Mouse (Mus musculus) limb, embryonic 12.5 days (tissue): ENCODE data around the gene Tmem131l. TPM values are rescaled to one million over a fixed set of nuclear protein-coding genes. Genes with fewer than 3 reads are reported as not detected.

Experiments
- ATAC-seq: fragments of 200-750 bp; cut with Nextera tagmentation; 2 replicates; pipeline ENCODE4 v1.8.0; 2017; ENCODE audit warnings: low read depth, moderate TSS enrichment; ENCODE audit not compliant: insufficient number of reproducible peaks, insufficient read depth, low FRiP score, low TSS enrichment
- H3K27ac ChIP-seq: fragments of 300-500 bp; sonication (generic); 2 replicates; pipeline ENCODE4 v1.5.1; 2016; ENCODE audit warnings: mild to moderate bottlenecking, moderate library complexity
- H3K27me3 ChIP-seq: fragments of 300-500 bp; sonication (generic); 2 replicates; pipeline ENCODE4 v1.6.1; 2016; ENCODE audit warnings: mild to moderate bottlenecking, moderate library complexity
- H3K36me3 ChIP-seq: fragments of 300-500 bp; sonication (generic); 2 replicates; pipeline ENCODE4 v1.6.1; 2016; ENCODE audit warnings: mild to moderate bottlenecking, moderate library complexity
- H3K4me1 ChIP-seq: fragments of 300-500 bp; sonication (generic); replicated peaks from 2 replicates; pipeline ENCODE4 v1.6.1; 2016
- H3K4me2 ChIP-seq: fragments of 300-500 bp; sonication (generic); 2 replicates; pipeline ENCODE4 v1.6.1; 2016; ENCODE audit warnings: mild to moderate bottlenecking, moderate library complexity
- H3K4me3 ChIP-seq: fragments of 300-500 bp; sonication (generic); replicated peaks from 2 replicates; pipeline ENCODE4 v1.5.1; 2016; ENCODE audit warnings: mild to moderate bottlenecking
- H3K9ac ChIP-seq: fragments of 300-500 bp; sonication (generic); replicated peaks from 2 replicates; pipeline ENCODE4 v1.6.1; 2016; ENCODE audit warnings: mild to moderate bottlenecking, moderate library complexity
- H3K9me3 ChIP-seq: fragments of 300-500 bp; sonication (generic); 2 replicates; pipeline ENCODE4 v1.6.1; 2016; ENCODE audit warnings: mild to moderate bottlenecking, moderate library complexity
- WGBS: fragments of 180-500 bp; shearing (Covaris S2); methylation state at CpG from one replicate; pipeline ENCODE4 v1.1.7; 2016; 5-methylcytosine and 5-hydroxymethylcytosine counted together
- polyA plus RNA-seq: library from polyadenylated mRNA; unstranded; fragments of >200 nt; fragmentation: Nextera tagmentation; extraction: Ambion mirVana; gene quantifications from 2 replicates; pipeline ENCODE4 v1.2.1, GENCODE M21; 2016

The Tmem131l gene
- polyA plus RNA-seq, 1 experiment from 2014 or later = 72.0 TPM

- Histone ChIP-seq H3K4me3 (no peak overlapping the region), H3K27me3 (no peaks in the 10 kb centered on the region), H3K4me1 (peaks cover 19% of the 10 kb centered on the region), H3K9ac (no peak overlapping the region), H3K36me3 (no peaks in the 10 kb centered on the region), H3K27ac (no peak overlapping the region), H3K9me3 (no peaks in the 10 kb centered on the region), H3K4me2 (no peak overlapping the region)
- no peak for ATAC-seq
- 86% methylated on average over 8 of the region's 8 CpGs for WGBS
These were observed 6.2 kb upstream of the Tmem131l start for GRCm38 (mm10) chr3:84046206-84046605.

DNA sequence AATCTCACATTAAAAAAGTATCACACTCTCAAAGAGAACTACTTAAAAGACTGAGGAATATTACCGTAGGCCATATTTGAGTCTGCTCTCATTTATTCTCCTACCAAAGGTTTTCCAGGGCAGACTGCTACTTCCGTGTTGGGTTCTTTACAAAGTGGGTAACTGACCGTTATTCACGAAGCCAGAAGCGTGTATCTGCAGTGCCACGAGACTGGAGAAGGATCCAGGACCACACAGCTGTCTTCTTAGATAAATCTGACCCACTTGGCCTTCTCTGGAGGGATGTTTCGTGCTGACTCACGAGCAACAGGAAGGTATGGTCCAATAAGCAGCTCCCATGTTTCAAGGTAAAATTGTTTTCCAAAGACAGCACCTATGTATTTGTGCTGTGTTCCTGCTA lies 1.8 kb upstream of the Tmem131l start:
- H3K9me3 ChIP-seq = no peaks in the 10 kb centered on the region
- H3K4me2 ChIP-seq = no peak overlapping the region
- H3K9ac ChIP-seq = no peak overlapping the region
- H3K27me3 ChIP-seq = no peaks in the 10 kb centered on the region
- 0 out of 2 replicates have a peak, but pooled peaks cover 4% of the 10 kb centered on the region for H3K36me3 ChIP-seq
- ATAC-seq = no peak
- peaks cover 26% of the 10 kb centered on the region for H3K4me1 ChIP-seq
- 85% methylated on average over 8 of the region's 8 CpGs for WGBS
- H3K27ac ChIP-seq = no peak overlapping the region
- H3K4me3 ChIP-seq = no peak overlapping the region

DNA sequence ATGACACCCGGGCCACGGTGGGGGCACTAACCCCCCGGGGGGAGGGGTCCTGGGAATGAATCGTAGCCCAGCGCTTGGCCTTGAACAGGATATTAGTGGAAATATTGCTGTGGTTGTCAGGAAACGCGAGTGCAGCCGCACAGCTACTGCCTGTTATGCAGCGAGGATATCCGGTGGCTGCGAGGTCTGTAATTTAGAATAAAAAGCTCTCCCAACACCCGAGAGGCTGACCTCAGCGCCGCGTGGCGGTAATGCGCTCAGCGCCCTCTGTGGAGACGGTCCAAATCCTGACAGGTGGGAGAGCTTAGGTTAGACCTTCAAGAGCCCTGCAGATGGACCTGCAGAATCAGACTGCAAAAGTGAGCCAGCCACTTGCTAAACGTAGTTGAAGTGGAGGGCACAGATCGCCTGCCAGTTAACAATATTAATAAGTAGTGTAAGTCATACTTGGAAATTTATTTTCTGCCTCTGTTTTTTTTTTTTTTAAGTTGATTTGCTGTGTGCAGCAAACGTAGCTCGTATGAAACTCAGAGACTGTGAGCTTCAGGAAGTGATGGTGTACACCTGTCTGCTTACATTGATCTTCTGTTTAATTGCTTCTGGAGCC lies 604 bp upstream of the Tmem131l start:
- Histone ChIP-seq H3K27me3 (no peaks in the 10 kb centered on the region), H3K4me1 (peaks cover 30% of the 10 kb centered on the region), H3K9ac (peak overlapping the region; percentile 97), H3K9me3 (no peaks in the 10 kb centered on the region), H3K4me3 (peak overlapping the region; percentile 92), H3K36me3 (0 out of 2 replicates have a peak, but pooled peaks cover 4% of the 10 kb centered on the region), H3K4me2 (peak overlapping the region; percentile 94), H3K27ac (peak overlapping the region; percentile 87)
- peak; percentile 57 for ATAC-seq
- 5% methylated on average over 23 of the region's 23 CpGs for WGBS

DNA sequence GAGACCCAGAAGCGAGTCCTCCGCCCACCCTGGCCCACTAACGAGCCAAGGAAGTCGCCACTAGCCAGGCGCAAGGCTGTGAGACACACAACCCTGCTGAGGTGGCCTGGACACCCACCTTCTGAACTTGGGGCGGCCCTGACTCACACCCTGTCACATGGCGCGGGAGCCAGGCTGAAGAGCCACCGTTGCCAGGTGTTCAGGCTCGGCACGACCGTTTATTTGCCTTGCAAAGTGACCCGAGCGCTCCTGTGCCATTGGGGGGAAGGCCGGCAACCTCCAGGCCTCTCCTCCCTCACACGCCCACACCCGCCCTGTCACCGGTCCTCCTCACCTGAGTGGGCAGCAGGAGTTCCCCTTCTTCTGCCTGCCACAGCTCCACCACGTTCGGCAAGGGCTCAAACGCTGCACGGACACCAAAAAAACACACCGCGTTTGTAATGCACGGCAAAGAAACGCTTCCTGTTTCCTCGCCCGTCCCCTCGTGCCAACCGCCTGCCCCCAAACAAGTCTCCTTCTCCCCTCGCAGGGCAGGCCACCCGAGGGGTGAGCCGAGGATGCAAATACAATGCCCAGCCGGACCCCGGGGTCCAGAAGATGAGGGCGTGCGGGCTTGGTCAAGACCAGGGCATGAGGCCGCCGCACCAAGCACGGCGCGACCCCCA lies 862 bp downstream of the Tmem131l start:
- Histone ChIP-seq H3K9ac (peak overlapping the region; percentile 97), H3K9me3 (no peaks in the 10 kb centered on the region), H3K4me3 (peak overlapping the region; percentile 92), H3K4me2 (peak overlapping the region; percentile 94), H3K4me1 (peaks cover 33% of the 10 kb centered on the region), H3K36me3 (peaks cover 4% of the 10 kb centered on the region; the same call in 1 of the 2 replicates), H3K27ac (peak overlapping the region; percentile 95), H3K27me3 (no peaks in the 10 kb centered on the region)
- under 1% methylated on average over 42 of the region's 42 CpGs for WGBS
- ATAC-seq = peak; percentile 7; the same call in 1 of the 2 replicates

GRCm38 (mm10) chr3:84038126-84038525 lies 1.8 kb downstream of the Tmem131l start:
- Histone ChIP-seq H3K4me1 (peaks cover 38% of the 10 kb centered on the region), H3K4me2 (peak overlapping the region; percentile 94), H3K9me3 (no peaks in the 10 kb centered on the region), H3K9ac (no peak overlapping the region; the same call in 1 of the 2 replicates), H3K27me3 (no peaks in the 10 kb centered on the region), H3K4me3 (peak overlapping the region; percentile 92), H3K36me3 (peaks cover 9% of the 10 kb centered on the region; the same call in 1 of the 2 replicates), H3K27ac (no peak overlapping the region)
- 24% methylated on average over 1 of the region's 1 CpGs for WGBS
- ATAC-seq = no peak

DNA sequence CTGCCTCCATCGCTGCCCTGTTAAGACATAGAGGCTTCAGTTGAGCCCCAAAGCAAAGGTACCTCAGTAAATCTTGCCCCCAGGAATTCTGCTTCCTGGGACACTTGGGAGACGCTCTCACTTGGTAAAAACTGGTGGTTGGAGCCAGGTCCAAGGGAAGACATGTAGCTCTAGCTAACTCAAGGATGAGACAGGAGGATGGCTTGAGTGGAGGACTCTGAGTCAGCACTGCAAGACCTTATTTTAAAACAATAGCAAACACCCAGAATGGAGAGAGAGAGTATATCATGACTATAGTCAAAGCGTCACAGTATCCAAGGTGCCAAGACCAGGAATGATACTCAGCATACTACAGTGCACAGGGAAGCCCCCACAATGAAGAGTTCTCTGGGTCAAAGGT lies 2.4 kb downstream of the Tmem131l start:
- ATAC-seq = no peak
- Histone ChIP-seq H3K27ac (no peak overlapping the region), H3K4me1 (peaks cover 38% of the 10 kb centered on the region), H3K36me3 (peaks cover 14% of the 10 kb centered on the region; the same call in 1 of the 2 replicates), H3K9me3 (no peaks in the 10 kb centered on the region), H3K4me2 (peak overlapping the region; percentile 94), H3K27me3 (no peaks in the 10 kb centered on the region), H3K9ac (no peak overlapping the region), H3K4me3 (peak overlapping the region; percentile 92; the same call in 1 of the 2 replicates)
- WGBS = 91% methylated on average over 3 of the region's 3 CpGs

GRCm38 (mm10) chr3:84036866-84037265 lies 3.1 kb downstream of the Tmem131l start:
- 96% methylated on average over 4 of the region's 4 CpGs for WGBS
- peaks cover 16% of the 10 kb centered on the region; the same call in 1 of the 2 replicates for H3K36me3 ChIP-seq
- H3K4me2 ChIP-seq = no peak overlapping the region
- H3K9ac ChIP-seq = no peak overlapping the region
- no peak overlapping the region for H3K4me3 ChIP-seq
- H3K27ac ChIP-seq = no peak overlapping the region
- H3K4me1 ChIP-seq = peaks cover 38% of the 10 kb centered on the region
- H3K27me3 ChIP-seq = no peaks in the 10 kb centered on the region
- no peak for ATAC-seq
- H3K9me3 ChIP-seq = no peaks in the 10 kb centered on the region

- H3K4me1 ChIP-seq = peaks cover 34% of the 10 kb centered on the region
- ATAC-seq = no peak
These were observed 4.1 kb downstream of the Tmem131l start for GRCm38 (mm10) chr3:84035728-84036364.

GRCm38 (mm10) chr3:84034115-84034780 lies 5.7 kb downstream of the Tmem131l start:
- H3K27ac ChIP-seq = no peak overlapping the region
- no peak overlapping the region for H3K4me2 ChIP-seq
- H3K4me1 ChIP-seq = peaks cover 29% of the 10 kb centered on the region
- no peak for ATAC-seq
- H3K36me3 ChIP-seq = peaks cover 39% of the 10 kb centered on the region
- WGBS = 87% methylated on average over 5 of the region's 5 CpGs
- H3K9me3 ChIP-seq = no peaks in the 10 kb centered on the region
- H3K27me3 ChIP-seq = no peaks in the 10 kb centered on the region
- no peak overlapping the region for H3K4me3 ChIP-seq
- no peak overlapping the region for H3K9ac ChIP-seq

More at GRCm38 (mm10) chr3:84035728-84036364, 4.1 kb downstream of the Tmem131l start:
- 93% methylated on average over 6 of the region's 6 CpGs for WGBS
- no peak overlapping the region for H3K4me2 ChIP-seq
- H3K27me3 ChIP-seq = no peaks in the 10 kb centered on the region
- H3K27ac ChIP-seq = no peak overlapping the region
- H3K4me3 ChIP-seq = no peak overlapping the region
- H3K9ac ChIP-seq = no peak overlapping the region
- no peaks in the 10 kb centered on the region for H3K9me3 ChIP-seq
- peaks cover 25% of the 10 kb centered on the region for H3K36me3 ChIP-seq

- peaks cover 50% of the 10 kb centered on the region for H3K36me3 ChIP-seq
These were observed 6.8 kb downstream of the Tmem131l start for GRCm38 (mm10) chr3:84032933-84033730.

More at GRCm38 (mm10) chr3:84032933-84033730, 6.8 kb downstream of the Tmem131l start:
- Histone ChIP-seq H3K27ac (no peak overlapping the region), H3K4me3 (no peak overlapping the region), H3K9me3 (no peaks in the 10 kb centered on the region), H3K27me3 (no peaks in the 10 kb centered on the region), H3K9ac (no peak overlapping the region), H3K4me1 (peaks cover 20% of the 10 kb centered on the region), H3K4me2 (no peak overlapping the region)
- 85% methylated on average over 10 of the region's 10 CpGs for WGBS
- no peak for ATAC-seq
